Mouse (Mus musculus) urinary bladder, postnatal 4 days (tissue): ENCODE data around the gene Lysmd1.

Experiments used
- DNase-seq, 2 experiments: peaks; one replicate each; pipeline ENCODE4 v3.0.0; 2021 to 2022; ENCODE audit warnings: low spot score in 2 of 2

The Lysmd1 gene

GRCm38 (mm10) chr3:95136336-95136735 lies 2.4 kb downstream of the Lysmd1 start:
- DNase-seq, result no peak

DNA sequence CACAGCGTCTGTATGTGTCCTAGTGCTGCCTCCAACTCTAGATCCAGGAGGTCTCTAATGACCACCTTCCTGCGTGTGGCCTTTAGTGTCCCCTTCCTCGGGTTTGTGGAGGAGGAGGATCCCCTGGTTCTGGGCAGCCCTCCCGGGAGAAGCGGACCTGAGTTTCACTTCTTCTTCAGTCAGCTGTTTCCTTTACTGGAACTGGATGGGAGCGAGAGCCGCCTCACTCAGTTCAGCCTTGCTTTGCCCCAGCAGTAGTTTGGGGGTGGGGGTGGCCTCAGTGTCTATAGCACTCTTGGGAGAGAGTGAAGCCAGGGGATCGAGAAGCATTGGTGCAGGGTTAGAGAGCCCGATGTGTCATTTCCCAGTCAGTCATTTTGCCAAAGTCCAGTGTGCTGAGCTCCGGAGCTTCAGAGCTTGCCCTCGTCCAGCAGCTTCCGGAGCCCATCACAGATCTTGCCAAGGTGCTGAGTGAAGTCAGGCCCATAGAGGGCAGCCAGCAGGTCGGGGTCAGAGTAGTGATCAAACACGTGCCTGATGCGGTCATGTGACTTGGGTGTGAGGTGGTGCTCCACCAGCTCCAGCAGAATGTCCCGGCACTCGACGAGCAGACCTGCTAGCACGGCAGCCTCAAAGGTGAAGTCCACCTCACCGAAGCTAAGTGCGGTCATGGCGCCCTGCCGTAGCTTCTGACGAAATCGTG lies 5.8 kb downstream of the Lysmd1 start:
- DNase-seq, result no peak

- no peak for DNase-seq
Observed at GRCm38 (mm10) chr3:95140289-95140595, 6.4 kb downstream of the Lysmd1 start.

- no peak for DNase-seq
Observed at GRCm38 (mm10) chr3:95140795-95141194, 6.9 kb downstream of the Lysmd1 start.

- DNase-seq, result no peak
Observed at GRCm38 (mm10) chr3:95141474-95141873, 7.6 kb downstream of the Lysmd1 start.

GRCm38 (mm10) chr3:95141952-95142616 lies 8.2 kb downstream of the Lysmd1 start, which contains the start of gene Tnfaip8l2:
Gene Tnfaip8l2 (minus strand): TSS chr3:95142360.
- no peak for DNase-seq

GRCm38 (mm10) chr3:95142617-95143011 lies 8.7 kb downstream of the Lysmd1 start:
- DNase-seq, result peak; percentile 79 to 86

DNA sequence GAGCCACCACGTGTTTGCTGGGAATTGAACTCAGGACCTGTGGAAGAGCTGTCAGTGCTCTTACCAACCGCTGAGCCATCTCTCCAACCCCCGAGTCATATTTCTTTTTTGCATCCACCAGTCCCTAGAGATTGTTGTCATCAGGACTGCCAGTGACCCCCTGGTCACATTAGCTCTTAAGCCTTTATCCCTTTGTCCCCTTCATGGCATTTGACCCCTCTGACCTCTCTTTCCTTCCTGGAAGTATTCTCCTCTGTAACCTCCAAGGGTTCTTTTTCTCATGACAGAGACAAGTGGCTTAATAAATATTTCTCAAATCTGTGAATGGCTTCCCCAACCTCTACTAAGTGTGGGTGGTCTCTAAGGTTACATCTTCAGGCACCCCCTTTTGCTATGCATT lies 14.0 kb downstream of the Lysmd1 start:
- DNase-seq, result no peak

DNA sequence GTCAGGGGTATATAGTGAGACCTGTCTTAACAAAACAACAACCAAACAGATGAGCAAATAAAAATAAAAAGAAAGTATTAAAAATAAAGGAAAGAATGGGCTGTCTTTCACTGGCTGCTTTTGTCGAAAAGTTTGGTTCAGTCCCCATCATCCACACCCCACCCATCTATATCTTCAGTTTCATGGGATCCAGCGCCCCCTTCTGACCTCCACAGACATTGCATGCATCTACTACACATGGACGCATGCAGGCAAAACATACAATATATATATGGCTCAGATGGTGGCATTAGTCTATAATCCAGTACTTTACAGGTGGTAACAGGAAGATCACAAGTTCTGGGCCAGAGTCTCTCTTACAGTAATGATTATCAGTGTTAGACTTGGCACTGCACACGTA lies 20.0 kb downstream of the Lysmd1 start:
- no peak for DNase-seq

- DNase-seq, result no peak
Observed at GRCm38 (mm10) chr3:95159511-95159986, 25.7 kb downstream of the Lysmd1 start.

DNA sequence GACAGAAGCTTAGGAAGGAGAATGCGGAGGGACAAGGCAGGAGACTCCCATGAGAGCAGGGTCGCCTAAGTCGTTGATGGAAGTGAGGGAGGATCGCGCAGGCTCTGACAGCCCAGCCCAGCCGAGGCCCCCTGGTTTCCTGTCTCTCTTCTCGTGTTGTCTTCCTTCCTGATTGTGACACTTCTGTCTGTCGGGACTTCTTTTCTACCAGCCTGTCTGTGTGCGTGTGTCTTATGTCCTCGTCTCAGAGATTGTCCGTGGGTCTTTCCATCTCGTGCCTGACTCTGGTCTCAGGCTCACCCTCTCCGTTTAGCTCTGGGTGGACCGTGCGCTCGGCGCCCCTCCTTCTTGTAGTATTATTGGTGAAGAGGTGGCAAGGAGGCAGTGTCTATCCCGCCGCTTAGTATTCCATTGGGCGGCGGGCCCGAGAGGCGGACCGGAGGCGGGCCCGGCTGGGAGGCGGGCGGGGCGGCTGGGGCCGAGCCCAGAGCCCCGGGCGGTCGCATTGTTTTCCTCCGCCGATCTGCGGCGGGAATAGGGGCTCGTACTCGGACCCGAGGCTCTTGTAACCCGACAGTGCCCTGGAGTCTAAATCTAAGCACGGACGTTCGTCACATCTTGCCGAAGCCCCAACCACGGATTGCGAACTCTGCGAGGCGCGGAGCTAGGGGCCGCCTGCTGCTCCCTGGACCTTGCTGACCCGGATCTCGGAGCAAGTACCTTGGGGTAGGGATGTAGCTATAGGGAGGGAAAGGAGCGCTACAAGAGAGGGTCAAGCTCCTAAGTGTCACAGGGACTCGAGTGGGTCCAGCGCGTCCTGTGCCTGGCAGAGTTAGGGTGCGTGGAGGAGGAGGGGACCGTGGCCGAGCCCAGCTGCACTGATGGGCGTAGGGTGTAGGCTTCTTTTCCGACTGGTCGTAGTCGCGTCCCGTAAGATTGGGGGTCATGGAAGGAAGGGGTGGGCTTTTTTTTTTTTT lies 26.4 kb downstream of the Lysmd1 start, which contains the start of gene Sema6c:
Gene Sema6c, plus strand, starts transcription at position 471 of the 977 bp plus-strand sequence.
- peak; percentile 87 to 91 for DNase-seq

- peak in 1 of 2 experiments; percentile 55 for DNase-seq
Observed at GRCm38 (mm10) chr3:95161041-95161551, 27.2 kb downstream of the Lysmd1 start.

DNA sequence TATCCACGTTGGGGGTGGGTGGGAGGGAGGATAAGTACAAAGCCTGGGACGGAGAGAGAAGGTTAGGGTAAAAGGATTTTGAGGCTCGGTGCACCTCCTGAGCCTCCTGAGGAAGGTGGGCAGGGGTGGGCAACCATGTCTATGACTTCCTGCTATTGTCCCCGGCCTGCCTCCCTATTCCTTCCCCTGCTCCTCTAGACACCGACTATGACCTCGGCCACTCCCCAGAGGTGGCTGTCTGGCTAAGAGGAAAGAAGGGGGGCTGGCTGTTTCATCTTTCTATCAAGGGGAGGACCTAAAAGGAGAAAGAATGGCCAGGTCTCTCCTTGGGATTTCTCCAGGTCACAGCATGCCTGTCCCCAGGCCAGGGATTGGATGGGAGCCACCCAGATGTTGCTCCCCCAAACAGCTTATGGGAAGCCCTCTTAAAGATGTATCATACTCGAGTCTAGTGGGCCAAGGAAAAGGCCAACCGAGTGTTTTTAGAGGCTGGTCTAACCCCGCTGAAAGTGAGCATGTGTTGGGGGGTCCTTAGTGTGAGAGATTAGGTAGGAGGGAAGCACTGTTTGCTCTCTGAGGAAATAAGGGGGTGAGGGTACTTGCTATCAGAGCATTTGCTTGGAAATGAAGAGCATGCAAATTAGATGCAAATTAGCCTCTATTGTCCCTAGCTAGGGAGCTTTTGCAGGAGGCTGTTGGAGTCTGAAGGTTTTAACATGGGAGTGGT lies 27.9 kb downstream of the Lysmd1 start:
- DNase-seq, result no peak

- no peak for DNase-seq
Observed at GRCm38 (mm10) chr3:95162345-95162628, 28.4 kb downstream of the Lysmd1 start.

DNA sequence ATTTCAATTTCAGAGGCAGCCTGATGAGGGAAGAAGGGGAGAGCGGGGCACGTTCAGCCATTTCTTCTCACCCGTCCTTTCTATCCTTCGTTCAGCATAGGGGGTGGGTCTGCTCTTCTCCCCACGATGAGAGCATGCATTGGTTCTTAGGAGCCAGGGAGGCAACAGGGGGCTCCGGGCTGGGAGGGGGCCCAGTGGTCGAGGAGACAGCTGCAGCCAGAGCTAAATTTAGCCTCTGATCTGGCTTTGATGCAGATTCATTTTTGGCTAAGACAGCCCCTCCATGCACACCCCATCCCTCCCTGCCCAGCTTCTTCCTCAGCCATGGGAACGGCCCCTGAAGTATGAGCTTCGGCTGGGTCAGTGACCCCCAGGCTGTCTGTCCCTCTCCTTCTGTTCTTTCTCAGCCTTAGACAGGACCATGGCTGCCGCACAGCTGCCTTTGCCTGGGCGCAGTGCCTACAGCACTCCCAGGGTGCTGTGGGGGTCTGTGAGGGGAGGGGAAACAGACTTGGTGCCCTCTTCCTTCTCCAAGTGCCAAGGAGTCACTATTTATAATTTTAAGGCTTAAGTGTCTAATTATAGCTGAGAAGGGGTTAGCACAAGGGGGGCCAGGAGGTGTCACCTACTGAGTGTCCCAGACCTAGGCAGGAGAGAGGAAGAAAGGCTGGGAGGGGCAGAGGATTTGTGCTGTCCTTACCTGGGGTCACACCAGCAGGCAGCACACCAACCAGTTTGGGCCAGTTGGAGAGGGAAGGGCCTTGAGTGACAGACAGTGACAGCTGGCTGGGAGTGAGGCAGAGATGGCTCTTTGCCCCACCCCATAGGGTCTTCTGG lies 29.7 kb downstream of the Lysmd1 start:
- DNase-seq, result no peak

DNA sequence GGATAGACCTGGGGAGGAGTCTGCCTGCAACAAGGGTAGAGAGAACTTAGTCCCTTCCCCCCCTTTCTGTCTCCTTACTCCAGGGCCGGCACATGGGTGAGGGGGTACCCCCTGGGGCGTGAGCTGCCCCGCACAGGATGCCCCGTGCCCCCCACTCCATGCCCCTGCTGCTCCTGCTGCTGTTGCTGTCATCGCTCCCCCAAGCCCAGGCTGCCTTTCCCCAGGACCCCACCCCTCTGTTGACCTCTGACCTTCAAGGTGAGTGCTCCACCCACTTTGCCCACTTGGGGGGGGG lies 30.3 kb downstream of the Lysmd1 start:
- DNase-seq, result no peak

DNA sequence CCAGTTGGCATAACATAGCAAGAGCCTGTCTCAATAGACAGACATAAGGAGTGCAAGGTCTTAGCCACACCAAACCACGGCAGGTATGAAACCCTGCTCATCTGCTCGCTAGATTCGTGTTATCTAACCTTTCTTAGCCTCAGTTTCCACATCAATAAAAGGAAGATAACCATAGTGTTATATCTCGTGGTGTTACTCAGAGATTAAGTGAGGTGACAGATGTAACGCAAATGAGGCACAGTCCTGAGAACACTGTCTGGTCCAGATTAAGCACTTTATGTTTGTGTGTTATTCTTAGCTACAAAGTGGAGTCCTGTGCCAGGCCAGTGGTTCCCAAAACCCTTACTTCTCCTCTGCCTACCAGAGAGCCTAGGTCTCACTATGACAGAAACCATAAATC lies 31.0 kb downstream of the Lysmd1 start:
- no peak for DNase-seq

DNA sequence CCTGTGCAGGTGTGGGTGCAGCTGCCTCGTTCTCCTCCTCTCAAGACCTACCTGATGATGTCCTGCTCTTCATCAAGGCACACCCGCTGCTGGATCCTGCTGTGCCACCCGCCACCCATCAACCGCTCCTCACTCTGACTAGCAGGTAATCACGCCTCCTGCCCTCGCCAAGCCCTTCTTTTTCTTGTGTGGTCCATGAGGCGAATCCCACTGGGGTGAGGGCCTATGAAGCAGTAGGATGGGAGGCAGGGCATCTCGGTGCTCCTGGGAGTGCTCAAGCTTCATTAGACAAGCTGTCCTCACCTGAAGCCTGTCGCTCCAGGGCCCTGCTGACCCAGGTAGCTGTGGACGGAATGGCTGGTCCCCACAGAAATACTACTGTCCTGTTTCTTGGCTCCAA lies 36.1 kb downstream of the Lysmd1 start:
- no peak for DNase-seq

- no peak for DNase-seq
Observed at GRCm38 (mm10) chr3:95171105-95171504, 37.2 kb downstream of the Lysmd1 start.

- DNase-seq, result no peak
Observed at GRCm38 (mm10) chr3:95172526-95173255, 38.8 kb downstream of the Lysmd1 start.
